Mouse (Mus musculus): ENCODE results near the gene Lrrc75a. TPM values are rescaled to one million over a fixed set of nuclear protein-coding genes. Genes with fewer than 3 reads are reported as not detected.

The Lrrc75a gene
- polyA plus RNA-seq, 1 experiment from 2014 or later: 11.3 TPM

DNA sequence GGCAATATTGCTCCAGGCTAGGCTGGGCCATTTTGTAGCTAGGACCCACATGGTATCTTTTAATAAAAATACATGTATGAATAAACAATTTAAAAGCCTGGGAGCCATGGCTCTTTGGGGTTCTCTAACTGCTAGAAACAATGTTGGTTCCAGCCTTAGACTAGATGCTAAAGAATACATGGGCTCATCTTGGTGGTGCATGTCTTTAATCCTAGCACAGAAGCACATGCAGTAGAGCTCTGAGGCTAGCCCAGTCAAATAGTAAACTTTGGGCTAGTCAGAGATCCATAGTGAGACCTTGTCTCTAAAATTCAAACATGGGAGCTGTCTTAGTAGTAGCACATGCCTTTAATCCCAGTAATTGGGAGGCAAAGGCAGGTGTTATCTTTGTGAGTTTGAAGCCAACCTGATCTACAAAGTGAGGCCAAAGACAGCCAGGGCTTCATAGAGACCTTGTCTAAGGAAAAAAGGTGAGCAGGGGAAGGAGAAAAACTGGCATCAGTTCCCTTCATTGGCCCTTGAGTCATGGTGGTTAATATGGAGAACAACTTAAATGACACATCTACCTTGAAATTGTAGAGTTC is 93.3 kb downstream of the Lrrc75a start:
- Histone ChIP-seq H3K9me3 (no peaks in the 10 kb centered on the region), H3K9ac (replicated peaks) (no peak overlapping the region), H3K27ac (replicated peaks) (no peak overlapping the region), H3K36me3 (peaks cover 19% of the 10 kb centered on the region), H3K4me3 (peak overlapping the region; percentile 53), H3K4me1 (peaks cover 32% of the 10 kb centered on the region), H3K27me3 (no peaks in the 10 kb centered on the region), H3K4me2 (replicated peaks) (peak overlapping the region; percentile 96)
- ATAC-seq (replicated peaks): no peak

Other genes with a start within 250 kb of the Lrrc75a start
- 5.4 and 5.5 TPM in 2 replicates for gene Pigl, start 190.1 kb downstream of the Lrrc75a start, polyA plus RNA-seq (2015; fragmentation: Nextera tagmentation; extraction: Ambion mirVana)
- 212 and 213 TPM in 2 replicates for gene Ncor1, start 190.0 kb downstream of the Lrrc75a start, polyA plus RNA-seq (2015; fragmentation: Nextera tagmentation; extraction: Ambion mirVana)
- gene Cenpv, start 109.3 kb downstream of the Lrrc75a start, polyA plus RNA-seq (2015; fragmentation: Nextera tagmentation; extraction: Ambion mirVana): 94.2 and 99.8 TPM in 2 replicates
- gene Ubb, start 97.4 kb downstream of the Lrrc75a start, polyA plus RNA-seq (2015; fragmentation: Nextera tagmentation; extraction: Ambion mirVana): 4,659 and 4,677 TPM in 2 replicates
- gene Trpv2, start 74.0 kb downstream of the Lrrc75a start, polyA plus RNA-seq (2015; fragmentation: Nextera tagmentation; extraction: Ambion mirVana): 17.1 and 19.8 TPM in 2 replicates
- 26.2 and 30.7 TPM in 2 replicates for gene Mmgt2, start 141 bp upstream of the Lrrc75a start, polyA plus RNA-seq (2015; fragmentation: Nextera tagmentation; extraction: Ambion mirVana)
- 25.5 and 26.0 TPM in 2 replicates for gene Zfp287, start 83.4 kb upstream of the Lrrc75a start, polyA plus RNA-seq (2015; fragmentation: Nextera tagmentation; extraction: Ambion mirVana)
- not detected in 2 replicates for gene Gm10428, start 104.6 kb upstream of the Lrrc75a start, polyA plus RNA-seq (2015; fragmentation: Nextera tagmentation; extraction: Ambion mirVana)
- gene Zfp286, start 140.9 kb upstream of the Lrrc75a start, polyA plus RNA-seq (2015; fragmentation: Nextera tagmentation; extraction: Ambion mirVana): 40.1 and 41.8 TPM in 2 replicates
- 3.9 TPM in 2 replicates for gene Trim16, start 171.7 kb upstream of the Lrrc75a start, polyA plus RNA-seq (2015; fragmentation: Nextera tagmentation; extraction: Ambion mirVana)
- gene Fbxw10, start 198.5 kb upstream of the Lrrc75a start, polyA plus RNA-seq (2015; fragmentation: Nextera tagmentation; extraction: Ambion mirVana): 0.28 and 0.52 TPM in 2 replicates
- 51.3 and 59.1 TPM in 2 replicates for gene Tvp23b, start 230.9 kb upstream of the Lrrc75a start, polyA plus RNA-seq (2015; fragmentation: Nextera tagmentation; extraction: Ambion mirVana)